Mouse (Mus musculus): ENCODE measurements around the gene Eif3k.

Gene Eif3k

DNA sequence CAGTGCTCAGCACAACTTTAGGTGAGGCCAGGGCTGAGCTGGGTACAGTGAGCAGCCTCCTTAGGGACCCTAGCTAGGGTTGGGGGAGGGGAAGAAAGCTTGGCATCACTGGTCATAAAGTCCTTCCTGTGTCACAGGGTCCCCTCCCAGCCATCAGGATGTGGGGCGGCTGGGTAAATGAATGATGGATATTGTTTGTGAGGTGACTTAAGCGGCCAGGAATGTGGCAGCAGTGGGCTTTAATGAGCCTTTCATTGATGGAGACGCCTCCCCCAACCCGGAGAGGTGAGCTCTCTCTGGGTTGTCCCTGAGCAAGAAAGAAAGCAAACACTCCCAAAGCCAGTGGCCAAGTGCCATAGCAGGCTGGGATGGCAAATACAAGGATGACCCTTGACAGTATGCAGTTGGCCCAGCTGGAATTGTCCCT, 57.8 kb downstream of the Eif3k start:
- H3K36me3 ChIP-seq (ENCODE audit: insufficient read depth, low read length): peaks cover 94% of the 10 kb centered on the region
- H3K9me3 ChIP-seq (ENCODE audit: low read length): no peaks in the 10 kb centered on the region
- TF ChIP-seq NANOG (IDR thresholded peaks at IDR 0.05; ENCODE audit: borderline replicate concordance, low read length) (no peak), POU5F1 (IDR thresholded peaks at IDR 0.05; ENCODE audit: borderline replicate concordance, low read length) (no peak), CTCF (conservative IDR thresholded peaks at IDR 0.05; ENCODE audit: low read length) (no peak)
- H3K27me3 ChIP-seq (ENCODE audit: insufficient read depth, low read length): no peaks in the 10 kb centered on the region
- H3K4me3 ChIP-seq (replicated peaks; ENCODE audit: low read length): peak overlapping the region; percentile 37
- peaks cover 99% of the 10 kb centered on the region for H3K4me1 ChIP-seq (replicated peaks; ENCODE audit: low read depth, low read length)

DNA sequence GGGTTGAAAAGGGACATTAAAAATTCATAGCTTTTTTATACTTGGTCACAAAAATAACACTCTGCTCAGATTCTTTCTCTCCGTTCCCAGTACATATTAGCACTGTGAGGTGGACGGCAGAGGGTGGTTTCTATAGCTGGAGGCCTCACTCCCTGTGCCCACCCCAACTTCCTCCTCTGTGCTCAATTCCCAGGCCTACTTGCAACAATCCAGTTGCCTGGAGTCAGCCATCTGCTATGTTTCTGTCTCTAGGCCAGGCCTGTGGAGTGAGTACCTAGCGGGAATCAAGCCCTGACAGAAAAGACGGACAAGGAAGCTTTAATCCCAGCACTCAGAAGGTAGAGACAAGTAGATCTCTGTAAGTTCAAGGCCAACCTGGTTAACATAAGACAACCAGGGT, 59.1 kb downstream of the Eif3k start:
- Histone ChIP-seq H3K27me3 (ENCODE audit: insufficient read depth, low read length) (no peaks in the 10 kb centered on the region), H3K36me3 (ENCODE audit: insufficient read depth, low read length) (peaks cover 94% of the 10 kb centered on the region), H3K9me3 (ENCODE audit: low read length) (no peaks in the 10 kb centered on the region), H3K4me1 (replicated peaks; ENCODE audit: low read depth, low read length) (peaks cover 99% of the 10 kb centered on the region), H3K4me3 (replicated peaks; ENCODE audit: low read length) (0 out of 2 replicates have a peak overlapping the region, but pooled peaks have one; percentile 3)
- TF ChIP-seq CTCF (conservative IDR thresholded peaks at IDR 0.05; ENCODE audit: low read length) (no peak), POU5F1 (IDR thresholded peaks at IDR 0.05; ENCODE audit: borderline replicate concordance, low read length) (no peak), NANOG (IDR thresholded peaks at IDR 0.05; ENCODE audit: borderline replicate concordance, low read length) (no peak)

DNA sequence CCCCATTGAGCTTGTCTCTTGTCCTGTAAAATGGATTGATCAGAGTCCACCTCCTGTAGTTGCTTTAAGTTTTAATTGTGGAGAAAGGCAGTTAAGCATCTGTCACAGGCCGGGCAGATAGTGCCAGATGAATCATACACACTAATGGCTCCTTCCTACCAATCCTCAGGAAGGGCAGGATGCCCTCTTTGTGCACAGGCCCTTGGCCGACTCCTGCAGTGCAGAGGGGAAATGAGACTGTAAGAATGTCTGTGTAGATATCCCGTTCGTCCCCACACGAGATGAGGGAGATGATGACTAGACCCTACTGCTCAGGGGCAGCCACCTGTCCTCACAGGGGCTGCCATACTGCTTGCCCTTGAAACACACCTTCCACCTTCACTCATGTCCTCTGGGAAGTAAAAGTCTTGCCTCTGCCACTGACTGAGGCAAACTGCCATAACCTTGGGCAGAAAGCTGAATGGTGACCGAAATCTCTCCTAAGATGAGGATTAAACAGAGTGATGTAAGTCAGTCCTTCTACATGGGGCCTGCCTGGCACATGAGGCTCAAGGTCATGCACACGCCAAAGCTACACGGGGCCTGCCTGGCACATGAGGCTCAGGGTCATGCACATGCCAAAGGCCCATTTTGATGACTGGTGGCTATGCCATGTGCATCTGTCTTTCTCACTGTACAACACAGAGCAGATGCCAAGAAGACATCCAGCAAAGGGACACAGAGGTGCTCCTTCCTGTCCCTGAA, 59.8 kb downstream of the Eif3k start:
- Histone ChIP-seq H3K36me3 (ENCODE audit: insufficient read depth, low read length) (peaks cover 98% of the 10 kb centered on the region), H3K9me3 (ENCODE audit: low read length) (no peaks in the 10 kb centered on the region), H3K4me1 (replicated peaks; ENCODE audit: low read depth, low read length) (peaks cover 100% of the 10 kb centered on the region), H3K27me3 (ENCODE audit: insufficient read depth, low read length) (no peaks in the 10 kb centered on the region), H3K4me3 (replicated peaks; ENCODE audit: low read length) (0 out of 2 replicates have a peak overlapping the region, but pooled peaks have one; percentile 3)
- no peak for TF ChIP-seq NANOG (IDR thresholded peaks at IDR 0.05; ENCODE audit: borderline replicate concordance, low read length)
- TF ChIP-seq POU5F1 (IDR thresholded peaks at IDR 0.05; ENCODE audit: borderline replicate concordance, low read length): no peak
- TF ChIP-seq CTCF (conservative IDR thresholded peaks at IDR 0.05; ENCODE audit: low read length): no peak
